Mouse (Mus musculus) hindbrain, postnatal 0 days (tissue): ENCODE results near the gene Pdk4. TPM values are rescaled to one million over a fixed set of nuclear protein-coding genes. Genes with fewer than 3 reads are reported as not detected.
A peak's percentile ranks its signal among the peaks of the same experiment; 100 is the strongest.

Experiments used
- ATAC-seq: fragments of 200-750 bp; cut with Nextera tagmentation; 2 replicates; pipeline ENCODE4 v1.8.0; 2017; ENCODE audit warnings: mild to moderate bottlenecking, moderate TSS enrichment, moderate library complexity
- DNase-seq: peaks from one replicate; pipeline ENCODE4 v3.0.0-alpha.2; 2015; ENCODE audit warnings: low spot score
- H3K27ac ChIP-seq: fragments of 300-500 bp; sonication (generic); 2 replicates; pipeline ENCODE4 v1.5.1; 2014; ENCODE audit warnings: mild to moderate bottlenecking
- H3K27me3 ChIP-seq: fragments of 300-500 bp; sonication (generic); 2 replicates; pipeline ENCODE4 v1.6.1; 2014; ENCODE audit warnings: low read length, mixed read lengths; ENCODE audit not compliant: insufficient read depth
- H3K36me3 ChIP-seq: fragments of 300-500 bp; sonication (generic); 2 replicates; pipeline ENCODE4 v1.6.1; 2014; ENCODE audit warnings: low read length, mixed read lengths; ENCODE audit not compliant: insufficient read depth
- H3K4me1 ChIP-seq: fragments of 300-500 bp; sonication (generic); 2 replicates; pipeline ENCODE4 v1.6.1; 2014; ENCODE audit warnings: antibody characterized with exemption, low read length, mixed read lengths; ENCODE audit not compliant: insufficient read depth
- H3K4me2 ChIP-seq: fragments of 300-500 bp; sonication (generic); 2 replicates; pipeline ENCODE4 v1.6.1; 2014; ENCODE audit warnings: low read depth, mild to moderate bottlenecking, low read length, moderate library complexity, mixed read lengths
- H3K4me3 ChIP-seq: fragments of 300-500 bp; sonication (generic); 2 replicates; pipeline ENCODE4 v1.5.1; 2014; ENCODE audit warnings: low read length
- H3K9ac ChIP-seq: fragments of 300-500 bp; sonication (generic); replicated peaks from 2 replicates; pipeline ENCODE4 v1.6.1; 2014; ENCODE audit warnings: mild to moderate bottlenecking, low read length, moderate library complexity, mixed read lengths
- H3K9me3 ChIP-seq: fragments of 300-500 bp; sonication (generic); 2 replicates; pipeline ENCODE4 v1.6.1; 2016; ENCODE audit warnings: low read length, mixed read lengths
- CTCF ChIP-seq: IDR thresholded peaks from 2 replicates; pipeline ENCODE4 v1.5.1; 2016; ENCODE audit warnings: antibody characterized with exemption, control low read depth, low read depth
- WGBS: fragments of 180-500 bp; shearing (Covaris S2); extraction: QIAGEN DNeasy Blood & Tissue Kit; methylation state at CpG from one replicate; pipeline ENCODE4 v1.1.7; 2014; 5-methylcytosine and 5-hydroxymethylcytosine counted together
- polyA plus RNA-seq: library from polyadenylated mRNA; unstranded; fragments of >200 nt; fragmentation: Nextera tagmentation; extraction: Ambion mirVana; gene quantifications from 2 replicates; pipeline ENCODE4 v1.2.1, GENCODE M21; 2015
- total RNA-seq: library from RNA; depleted of rRNA; stranded (reverse); fragments of >200 nt; gene quantifications from 2 replicates; pipeline ENCODE4 v1.2.3, GENCODE M21; 2014; rRNA removed

Pdk4 gene
- 1.8 and 4.7 TPM in 2 replicates for total RNA-seq
- 2.5 and 4.5 TPM in 2 replicates for polyA plus RNA-seq

DNA sequence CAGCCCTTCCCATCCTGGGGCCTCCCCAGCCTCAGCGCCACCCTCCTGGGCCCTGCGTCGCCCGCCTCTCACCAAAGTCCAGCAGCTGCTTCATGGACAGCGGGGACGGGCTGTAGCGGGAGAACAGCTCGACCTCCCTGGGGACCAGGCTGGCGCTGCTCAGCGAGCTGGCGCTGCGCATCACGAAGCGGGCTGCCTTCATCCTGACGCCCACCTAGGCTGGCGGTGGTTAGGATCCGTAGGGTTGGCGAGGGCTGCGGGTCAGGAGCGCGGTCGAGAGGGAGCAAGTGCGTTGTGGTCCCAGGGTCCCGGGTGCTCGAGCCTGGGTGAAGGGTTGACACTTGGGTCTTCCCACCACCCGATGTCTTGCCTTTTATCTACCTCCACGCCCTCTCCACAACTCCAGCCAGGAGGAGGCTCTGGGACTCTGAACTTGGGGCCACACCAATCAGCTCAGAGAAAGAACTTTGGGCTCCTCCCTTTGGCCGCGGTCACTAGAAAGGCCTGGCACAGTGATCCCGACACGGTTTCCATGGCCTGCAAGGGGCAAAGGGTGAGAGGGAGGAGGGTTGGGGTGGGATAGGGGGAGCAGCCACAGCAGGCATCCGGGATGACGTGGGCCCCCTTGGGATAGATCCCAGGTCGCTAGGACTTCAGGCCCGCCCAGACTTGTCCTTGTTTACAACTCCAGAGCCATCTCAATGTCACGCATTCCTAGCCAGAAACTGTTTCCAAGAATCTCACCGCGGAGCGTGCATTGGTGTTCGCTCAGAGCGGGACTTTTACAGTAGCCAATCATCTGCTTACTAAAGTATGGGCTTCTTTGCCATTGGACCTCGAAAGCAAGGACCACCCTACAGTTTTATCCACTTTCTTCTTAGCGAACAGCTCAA lies at the start of gene Pdk4:
Pdk4 (minus strand) TSS at position 349 of the 893 bp plus-strand sequence.
- Histone ChIP-seq H3K36me3 (no peaks in the 10 kb centered on the region), H3K4me3 (peak within 1 kb of the TSS; percentile 60), H3K9ac (peak within 1 kb of the TSS; percentile 47), H3K4me1 (peaks cover 6% of the 10 kb centered on the region; the same call in 1 of the 2 replicates), H3K4me2 (peak within 1 kb of the TSS; percentile 100), H3K27me3 (no peaks in the 10 kb centered on the region), H3K9me3 (no peaks in the 10 kb centered on the region), H3K27ac (peak within 1 kb of the TSS; percentile 65; the same call in 1 of the 2 replicates)
- TF ChIP-seq CTCF = no peak
- ATAC-seq (peak; percentile 96), DNase-seq (peak; percentile 86)
- under 1% methylated on average over 43 of the region's 43 CpGs for WGBS

DNA sequence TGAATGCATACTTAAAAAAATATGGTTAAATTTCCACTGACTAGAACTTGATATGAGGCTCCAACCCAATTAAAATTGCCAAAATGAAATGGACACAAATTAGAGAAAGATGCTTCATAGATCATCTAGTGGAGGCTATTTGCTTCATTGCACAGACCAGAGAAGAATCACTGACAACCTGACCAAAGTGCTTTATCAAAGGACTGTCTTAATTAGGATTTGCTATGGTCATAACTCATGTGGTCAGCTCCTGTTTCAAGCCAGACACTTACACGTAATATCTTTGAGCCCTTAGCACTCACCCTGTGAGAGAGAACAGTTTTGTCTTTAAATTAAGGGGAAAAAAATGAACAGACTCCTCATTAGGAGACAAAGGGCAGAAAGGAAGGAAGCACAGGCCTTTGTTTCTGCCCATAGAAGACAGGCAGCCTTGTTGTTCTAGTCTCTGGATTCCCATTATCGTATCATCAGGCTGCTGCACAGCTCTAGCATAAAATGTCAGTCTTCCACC lies 41.8 kb upstream of the Pdk4 start:
- Histone ChIP-seq H3K27ac (no peak overlapping the region), H3K27me3 (no peaks in the 10 kb centered on the region), H3K4me3 (no peak overlapping the region), H3K9ac (no peak overlapping the region), H3K36me3 (no peaks in the 10 kb centered on the region), H3K4me2 (no peak overlapping the region), H3K4me1 (no peaks in the 10 kb centered on the region), H3K9me3 (no peaks in the 10 kb centered on the region)
- 49% methylated on average over 2 of the region's 2 CpGs for WGBS
- no peak for ATAC-seq
- no peak for DNase-seq
- no peak for TF ChIP-seq CTCF

DNA sequence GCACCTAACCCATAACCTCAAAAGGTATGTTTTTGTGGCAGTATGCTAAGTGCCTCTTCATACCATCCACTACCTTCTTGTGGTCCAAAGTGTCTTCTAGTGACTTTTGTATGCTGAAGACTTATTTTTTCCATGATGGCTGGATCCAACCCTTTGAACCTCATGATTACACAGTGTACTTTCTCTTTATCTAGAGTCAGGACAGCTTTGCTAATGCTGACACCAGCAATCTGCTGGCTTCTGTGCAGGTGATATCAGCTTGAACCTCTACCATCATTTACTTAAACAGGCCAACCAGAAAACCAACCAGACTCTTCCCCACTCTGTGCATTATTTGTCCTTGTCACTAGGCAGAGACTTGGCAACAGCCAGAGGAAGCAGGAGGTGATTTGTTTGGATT lies 39.6 kb upstream of the Pdk4 start:
- Histone ChIP-seq H3K4me3 (no peak overlapping the region), H3K36me3 (no peaks in the 10 kb centered on the region), H3K4me2 (no peak overlapping the region), H3K4me1 (no peaks in the 10 kb centered on the region), H3K9ac (no peak overlapping the region), H3K9me3 (no peaks in the 10 kb centered on the region), H3K27me3 (no peaks in the 10 kb centered on the region), H3K27ac (no peak overlapping the region)
- no peak for TF ChIP-seq CTCF
- ATAC-seq (no peak), DNase-seq (no peak)

DNA sequence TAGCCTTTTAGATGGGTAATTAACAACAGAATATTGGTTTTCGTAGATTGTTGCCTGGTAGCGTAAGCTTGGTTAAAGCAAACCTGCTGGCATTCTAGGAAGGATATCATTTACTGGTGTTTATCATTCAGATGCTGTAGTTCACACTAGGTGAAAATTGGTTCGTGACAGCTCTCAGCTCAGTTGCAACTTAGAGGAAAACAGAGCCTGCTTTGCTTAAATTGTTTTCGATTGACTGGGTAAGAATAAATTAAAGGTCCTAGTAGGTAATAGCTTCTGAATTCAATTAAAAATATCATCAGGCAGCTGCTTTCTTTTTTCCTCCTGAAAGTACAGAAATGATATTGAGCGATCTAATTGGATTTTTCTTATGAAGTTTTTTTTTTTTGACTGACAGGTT lies 21.0 kb upstream of the Pdk4 start:
- TF ChIP-seq CTCF = no peak
- H3K27me3 ChIP-seq = no peaks in the 10 kb centered on the region
- H3K9me3 ChIP-seq = no peaks in the 10 kb centered on the region
- H3K27ac ChIP-seq = no peak overlapping the region
- H3K4me2 ChIP-seq = no peak overlapping the region
- no peak overlapping the region for H3K9ac ChIP-seq
- DNase-seq (no peak), ATAC-seq (no peak)
- H3K36me3 ChIP-seq = no peaks in the 10 kb centered on the region
- H3K4me1 ChIP-seq = no peaks in the 10 kb centered on the region
- 62% methylated on average over 5 of the region's 5 CpGs for WGBS
- no peak overlapping the region for H3K4me3 ChIP-seq

DNA sequence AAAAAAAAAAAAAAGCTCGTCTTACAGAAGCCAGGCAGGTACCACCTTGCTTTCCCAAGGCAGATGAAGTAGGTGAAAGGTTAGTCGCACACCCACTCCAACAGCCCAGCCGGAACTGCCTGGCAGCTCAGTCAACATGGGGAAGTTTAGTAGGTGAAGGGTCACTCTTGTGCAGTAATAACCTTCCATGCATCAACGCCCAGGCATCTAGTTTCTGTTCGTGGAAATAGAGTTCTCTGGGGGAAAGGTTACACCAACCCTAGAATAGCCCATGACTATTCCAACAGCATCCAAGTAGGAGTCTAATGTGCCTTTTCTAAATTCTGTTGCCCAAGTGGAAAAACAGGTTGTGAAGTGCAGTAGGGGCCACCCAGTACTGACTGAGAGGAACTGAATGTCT lies 13.6 kb upstream of the Pdk4 start:
- no peaks in the 10 kb centered on the region for H3K27me3 ChIP-seq

DNA sequence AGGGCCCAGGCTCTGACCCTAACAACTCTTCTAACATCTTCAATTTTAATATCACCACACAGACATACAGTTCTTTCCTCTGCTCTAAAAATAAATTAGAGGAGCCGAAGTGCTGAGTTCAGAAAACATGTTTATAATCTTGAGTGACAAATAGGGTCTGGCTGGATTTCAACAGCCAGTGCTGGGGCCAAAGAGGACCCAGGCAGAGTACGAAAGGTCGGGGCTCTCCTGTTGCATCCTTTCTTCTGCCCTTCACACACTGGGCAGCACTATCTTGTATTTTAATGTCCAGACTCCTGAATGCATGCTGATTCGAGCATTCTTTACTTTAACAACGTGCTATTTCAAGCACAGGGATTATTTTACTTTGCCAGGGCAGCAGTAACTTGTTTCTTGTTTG lies 13.2 kb upstream of the Pdk4 start:
- Histone ChIP-seq H3K27me3 (no peaks in the 10 kb centered on the region), H3K9ac (no peak overlapping the region), H3K4me2 (no peak overlapping the region), H3K9me3 (no peaks in the 10 kb centered on the region), H3K4me1 (no peaks in the 10 kb centered on the region), H3K4me3 (no peak overlapping the region), H3K27ac (no peak overlapping the region), H3K36me3 (no peaks in the 10 kb centered on the region)
- DNase-seq (no peak), ATAC-seq (no peak)
- WGBS = 47% methylated on average over 5 of the region's 5 CpGs
- TF ChIP-seq CTCF = no peak

More for the DNA sequence above, 13.6 kb upstream of the Pdk4 start:
- no peaks in the 10 kb centered on the region for H3K4me1 ChIP-seq
- DNase-seq (peak; percentile 12), ATAC-seq (peak; percentile 62)
- no peak overlapping the region for H3K4me2 ChIP-seq
- no peak for TF ChIP-seq CTCF
- H3K36me3 ChIP-seq = no peaks in the 10 kb centered on the region
- no peak overlapping the region for H3K27ac ChIP-seq
- no peak overlapping the region for H3K9ac ChIP-seq
- 59% methylated on average over 5 of the region's 5 CpGs for WGBS
- no peaks in the 10 kb centered on the region for H3K9me3 ChIP-seq
- no peak overlapping the region for H3K4me3 ChIP-seq

DNA sequence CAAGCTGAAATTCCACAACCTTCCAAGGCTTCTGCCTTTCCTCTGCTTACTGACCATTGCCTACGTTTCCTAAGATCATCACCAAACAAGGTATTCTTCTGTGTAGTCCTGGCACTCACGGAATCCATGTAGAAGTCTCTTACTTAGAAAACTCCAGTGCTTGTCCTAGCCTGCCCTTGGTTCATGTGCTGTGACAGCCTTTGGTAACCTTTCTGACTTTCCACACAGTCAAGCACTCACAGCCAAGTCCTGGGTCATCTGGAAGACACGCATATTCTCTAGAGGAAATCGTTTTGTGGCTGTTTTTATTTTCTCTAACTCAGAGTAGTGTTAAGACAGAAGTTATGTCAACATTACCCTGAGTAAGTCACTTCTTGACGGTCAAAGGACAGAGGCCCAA lies 11.7 kb upstream of the Pdk4 start:
- TF ChIP-seq CTCF = no peak
- WGBS = 88% methylated on average over 5 of the region's 5 CpGs
- Histone ChIP-seq H3K27me3 (no peaks in the 10 kb centered on the region), H3K9me3 (no peaks in the 10 kb centered on the region), H3K4me3 (no peak overlapping the region), H3K9ac (no peak overlapping the region), H3K27ac (no peak overlapping the region), H3K4me1 (no peaks in the 10 kb centered on the region), H3K36me3 (no peaks in the 10 kb centered on the region), H3K4me2 (no peak overlapping the region)
- DNase-seq = no peak
- ATAC-seq = no peak
